Mouse (Mus musculus) stomach, embryonic 15.5 days (tissue): ENCODE measurements at regions not wholly inside any gene's neighbourhood (a gene's known extent, or its start where the extent isn't known, plus 50 kb on each side); places are given as distances from the start of the nearest gene placed in this dataset.

Source experiments
- ATAC-seq: fragments of 200-750 bp; cut with Nextera tagmentation; 2 replicates; pipeline ENCODE4 v1.8.0; 2017; ENCODE audit warnings: low read depth, moderate number of reproducible peaks, moderate TSS enrichment; ENCODE audit not compliant: insufficient read depth, low FRiP score
- H3K27ac ChIP-seq: fragments of 300-500 bp; sonication (generic); 2 replicates; pipeline ENCODE4 v1.5.1; 2015; ENCODE audit warnings: mild to moderate bottlenecking, inconsistent platforms
- H3K27me3 ChIP-seq: fragments of 300-500 bp; sonication (generic); replicated peaks from 2 replicates; pipeline ENCODE4 v1.6.1; 2015; ENCODE audit warnings: inconsistent platforms
- H3K36me3 ChIP-seq: fragments of 300-500 bp; sonication (generic); 2 replicates; pipeline ENCODE4 v1.6.1; 2015; ENCODE audit warnings: inconsistent platforms
- H3K4me1 ChIP-seq: fragments of 300-500 bp; sonication (generic); 2 replicates; pipeline ENCODE4 v1.6.1; 2015; ENCODE audit warnings: inconsistent platforms
- H3K4me2 ChIP-seq: fragments of 300-500 bp; sonication (generic); 2 replicates; pipeline ENCODE4 v1.6.1; 2015; ENCODE audit warnings: mild to moderate bottlenecking, inconsistent platforms
- H3K4me3 ChIP-seq: fragments of 300-500 bp; sonication (generic); replicated peaks from 2 replicates; pipeline ENCODE4 v1.5.1; 2015; ENCODE audit warnings: inconsistent platforms
- H3K9ac ChIP-seq: fragments of 300-500 bp; sonication (generic); 2 replicates; pipeline ENCODE4 v1.6.1; 2015; ENCODE audit warnings: inconsistent platforms
- H3K9me3 ChIP-seq: fragments of 300-500 bp; sonication (generic); 2 replicates; pipeline ENCODE4 v1.6.1; 2016; ENCODE audit warnings: inconsistent platforms
- WGBS: fragments of 180-500 bp; shearing (Covaris S2); methylation state at CpG from one replicate; pipeline ENCODE4 v1.1.7; 2015; 5-methylcytosine and 5-hydroxymethylcytosine counted together

DNA sequence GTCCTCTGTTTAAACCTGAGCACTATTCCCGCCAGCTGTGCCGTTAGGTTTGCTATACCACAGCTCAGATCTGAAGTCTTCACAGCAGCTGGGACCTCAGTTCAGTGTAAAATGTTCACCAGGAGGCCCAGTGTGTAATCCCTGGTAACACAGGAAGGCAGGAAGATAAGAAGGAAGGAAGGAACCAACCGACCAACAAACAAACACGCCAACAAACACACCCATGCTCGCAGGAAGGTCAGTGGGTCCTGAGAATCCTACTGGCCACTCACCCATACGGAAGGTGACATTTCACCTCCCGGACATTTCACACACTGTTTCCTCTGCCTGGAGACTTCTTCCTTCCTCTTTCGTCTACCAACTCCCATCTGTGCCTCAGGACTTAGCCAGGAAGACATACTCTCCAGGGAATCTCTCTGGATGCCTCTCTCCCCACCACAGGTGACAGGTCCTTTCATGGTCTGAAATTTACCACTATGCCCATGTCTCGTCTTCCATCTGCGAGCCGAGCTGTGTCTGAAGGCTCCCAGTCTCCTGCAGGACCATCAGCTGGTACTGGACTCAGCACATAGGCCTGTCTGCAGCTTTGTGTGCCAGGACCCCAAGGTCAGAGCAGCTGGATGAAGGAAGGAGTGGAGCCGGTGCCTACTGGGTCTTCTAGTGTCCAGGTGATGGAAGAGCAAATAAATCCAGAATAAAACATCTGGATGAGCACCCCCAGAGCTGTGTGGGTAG lies 61.1 kb upstream of the Xpa start:
- no peak overlapping the region for H3K4me3 ChIP-seq
- H3K9ac ChIP-seq: no peak overlapping the region
- H3K27ac ChIP-seq: no peak overlapping the region
- H3K36me3 ChIP-seq: no peaks in the 10 kb centered on the region
- H3K4me1 ChIP-seq: no peaks in the 10 kb centered on the region
- H3K9me3 ChIP-seq: no peaks in the 10 kb centered on the region
- 66% methylated on average over 12 of the region's 12 CpGs for WGBS
- no peak for ATAC-seq
- no peaks in the 10 kb centered on the region for H3K27me3 ChIP-seq
- H3K4me2 ChIP-seq: no peak overlapping the region

DNA sequence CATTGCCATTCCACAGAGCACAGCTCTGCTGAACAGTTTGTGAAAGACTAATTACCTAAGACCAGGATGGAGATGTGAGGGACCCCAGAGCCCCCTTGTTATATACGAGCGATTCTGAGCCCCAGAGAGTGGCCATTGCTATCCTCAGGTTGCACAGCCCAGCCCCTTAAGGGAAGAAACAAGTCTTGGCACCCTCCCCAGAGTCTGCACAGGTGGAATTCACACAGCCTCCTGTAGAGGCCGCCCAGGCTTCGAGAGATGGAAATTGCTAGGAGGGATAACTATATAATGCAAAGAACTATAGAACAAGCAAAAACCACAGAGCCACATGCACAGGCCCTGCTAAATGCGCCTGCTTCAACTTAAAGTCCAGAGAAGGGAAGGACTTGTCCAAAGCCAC lies 62.7 kb upstream of the Xpa start:
- no peak overlapping the region for H3K4me3 ChIP-seq
- H3K4me1 ChIP-seq: no peaks in the 10 kb centered on the region
- no peak overlapping the region for H3K4me2 ChIP-seq
- no peaks in the 10 kb centered on the region for H3K27me3 ChIP-seq
- no peaks in the 10 kb centered on the region for H3K9me3 ChIP-seq
- H3K36me3 ChIP-seq: no peaks in the 10 kb centered on the region
- WGBS: 56% methylated on average over 5 of the region's 5 CpGs
- H3K27ac ChIP-seq: no peak overlapping the region
- H3K9ac ChIP-seq: no peak overlapping the region
- no peak; the same call in 1 of the 2 replicates for ATAC-seq

DNA sequence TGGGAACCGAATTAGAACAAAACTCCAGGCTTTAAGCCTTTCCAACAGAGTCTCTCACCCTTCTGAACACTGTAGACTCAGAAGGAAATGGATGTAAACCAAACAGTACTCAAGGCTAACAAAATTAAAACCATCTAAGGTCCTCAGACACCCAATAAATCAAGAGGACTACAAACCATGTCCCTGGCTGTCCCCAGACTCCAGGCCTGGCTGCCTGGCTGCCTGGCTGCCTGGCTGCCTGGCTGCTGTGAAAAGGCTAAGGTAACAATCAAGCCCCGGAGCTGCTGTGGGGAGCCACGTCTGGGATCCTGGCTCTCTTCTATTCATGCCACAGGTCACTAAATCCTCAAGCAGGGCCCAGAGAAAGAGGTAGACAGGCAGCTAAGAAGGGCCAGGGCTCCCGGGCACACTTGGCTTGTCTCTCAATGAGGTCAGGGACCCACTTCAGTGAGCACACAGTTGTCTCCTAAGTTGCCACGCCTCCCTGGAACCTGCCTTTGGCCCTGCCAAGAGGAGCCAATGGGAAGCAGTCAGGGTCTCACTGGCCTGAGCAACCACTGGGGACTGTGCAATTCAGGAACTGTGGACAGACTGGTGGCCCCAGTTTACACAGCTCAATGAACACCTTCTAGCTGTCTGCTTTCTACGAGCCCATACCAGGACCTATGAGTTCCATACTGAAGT lies 72.6 kb upstream of the Xpa start:
- Histone ChIP-seq H3K4me2 (no peak overlapping the region), H3K9ac (no peak overlapping the region), H3K4me1 (no peaks in the 10 kb centered on the region), H3K9me3 (no peaks in the 10 kb centered on the region), H3K27ac (no peak overlapping the region), H3K27me3 (no peaks in the 10 kb centered on the region), H3K4me3 (no peak overlapping the region), H3K36me3 (no peaks in the 10 kb centered on the region)
- ATAC-seq: no peak
- WGBS: 53% methylated on average over 6 of the region's 6 CpGs

DNA sequence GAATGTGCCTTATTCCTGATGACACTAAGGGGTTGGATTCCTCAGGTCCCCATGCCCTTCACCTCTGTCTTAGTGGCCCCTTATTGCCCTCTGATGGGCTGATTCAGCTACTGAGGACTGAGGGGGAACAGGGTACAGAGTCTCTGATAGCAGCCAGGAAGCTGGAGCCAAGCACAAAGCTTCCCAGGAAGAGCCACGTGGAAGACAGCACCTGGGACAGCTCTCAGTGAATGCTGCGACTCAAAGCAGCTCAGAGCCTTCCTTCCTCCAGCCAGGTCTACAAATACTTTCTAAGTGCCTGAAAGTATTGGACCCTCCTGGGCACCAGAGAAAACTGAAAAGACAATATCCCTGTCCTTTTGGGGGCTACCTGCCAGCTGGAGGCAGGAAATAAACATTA lies 72.3 kb upstream of the Foxe1 start:
- no peak for ATAC-seq
- Histone ChIP-seq H3K4me3 (no peak overlapping the region), H3K27me3 (no peaks in the 10 kb centered on the region), H3K36me3 (no peaks in the 10 kb centered on the region), H3K27ac (no peak overlapping the region), H3K9me3 (no peaks in the 10 kb centered on the region), H3K9ac (no peak overlapping the region), H3K4me2 (no peak overlapping the region), H3K4me1 (no peaks in the 10 kb centered on the region)
- WGBS: 0% methylated on average over 2 of the region's 2 CpGs

DNA sequence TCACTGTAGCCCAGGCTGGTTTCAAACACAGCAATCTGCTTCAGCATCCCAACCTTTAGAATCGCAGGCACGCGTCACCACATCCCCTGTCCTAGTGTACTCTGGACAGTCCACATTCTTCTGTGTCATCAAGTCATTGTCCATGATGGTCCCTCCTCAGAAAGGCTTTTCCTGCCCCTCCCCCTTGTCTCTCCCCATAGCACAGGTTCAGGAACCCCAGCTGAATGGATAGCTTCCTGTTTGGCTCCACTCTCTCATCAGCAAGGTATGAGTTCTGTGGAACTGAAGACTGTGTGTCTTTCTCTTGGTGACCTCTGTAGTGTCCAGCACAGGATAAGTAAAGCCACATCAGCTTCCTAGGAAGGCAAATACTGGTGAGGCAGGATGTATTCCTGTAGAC lies 67.6 kb upstream of the Foxe1 start:
- H3K4me3 ChIP-seq: no peak overlapping the region
- no peaks in the 10 kb centered on the region for H3K9me3 ChIP-seq
- H3K36me3 ChIP-seq: no peaks in the 10 kb centered on the region
- no peak overlapping the region for H3K4me2 ChIP-seq
- H3K27me3 ChIP-seq: no peaks in the 10 kb centered on the region
- peak; percentile 22; the same call in 1 of the 2 replicates for ATAC-seq
- 86% methylated on average over 3 of the region's 3 CpGs for WGBS
- H3K9ac ChIP-seq: no peak overlapping the region
- H3K4me1 ChIP-seq: no peaks in the 10 kb centered on the region
- no peak overlapping the region for H3K27ac ChIP-seq

DNA sequence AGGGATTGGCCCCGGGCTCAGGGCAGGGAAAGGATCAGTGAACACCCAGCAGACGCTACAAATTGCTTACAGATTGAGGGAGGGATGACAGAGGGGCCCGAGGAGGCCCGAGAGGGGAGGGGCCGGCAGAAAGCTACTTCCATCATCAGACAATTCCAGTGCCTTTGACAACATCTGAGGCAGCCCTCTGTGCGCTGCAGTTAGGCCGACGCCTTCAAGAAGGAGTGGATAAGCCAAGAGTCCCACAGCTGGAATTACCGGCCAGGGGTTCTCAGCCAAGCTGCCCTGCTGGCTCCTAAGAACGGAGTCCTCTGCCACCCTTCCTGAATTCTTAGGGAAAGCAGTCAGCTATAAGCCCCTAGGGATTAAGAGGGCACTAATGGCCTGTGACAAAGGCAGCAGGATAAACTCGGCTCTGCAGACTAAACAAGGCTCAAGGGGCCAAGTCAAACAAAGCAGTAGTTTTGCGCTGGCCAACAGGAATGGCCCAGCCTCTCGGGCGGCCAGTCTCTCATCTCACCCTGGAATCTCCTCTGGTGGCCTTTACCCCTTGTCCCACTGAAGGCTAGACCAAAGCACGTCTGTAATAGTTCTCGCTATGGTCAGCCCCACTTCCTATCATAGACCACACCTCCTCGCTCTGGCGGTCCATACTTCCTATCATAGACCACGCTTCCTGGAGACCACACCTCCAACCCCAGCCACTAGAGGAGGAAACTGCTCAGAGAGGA lies 66.4 kb upstream of the Foxe1 start:
- no peak; the same call in 1 of the 2 replicates for ATAC-seq
- H3K4me2 ChIP-seq: peak overlapping the region; percentile 24; the same call in 1 of the 2 replicates
- H3K27me3 ChIP-seq: no peaks in the 10 kb centered on the region
- H3K9me3 ChIP-seq: no peaks in the 10 kb centered on the region
- H3K4me1 ChIP-seq: no peaks in the 10 kb centered on the region
- WGBS: 14% methylated on average over 19 of the region's 19 CpGs
- no peak overlapping the region for H3K9ac ChIP-seq
- no peaks in the 10 kb centered on the region for H3K36me3 ChIP-seq
- H3K4me3 ChIP-seq: no peak overlapping the region
- no peak overlapping the region for H3K27ac ChIP-seq

DNA sequence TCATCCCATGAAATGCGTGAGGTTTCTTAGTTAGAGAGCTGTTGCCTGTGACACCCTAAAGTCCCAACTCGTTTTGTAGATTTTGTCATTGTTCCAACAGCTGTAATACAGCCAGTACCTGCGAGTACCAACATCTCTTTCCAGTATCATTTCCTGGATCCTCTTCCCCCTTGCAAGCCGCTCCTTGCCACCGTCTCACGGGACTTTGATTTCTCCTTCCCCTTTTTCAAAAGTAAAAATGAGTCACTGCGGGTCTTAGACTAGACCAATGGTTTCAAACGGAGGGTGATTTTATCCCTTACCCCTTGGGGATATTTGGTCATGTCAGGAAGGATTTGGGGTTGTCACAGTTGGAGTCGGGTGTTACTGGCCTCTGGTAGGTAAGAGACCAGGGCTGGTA lies 56.5 kb upstream of the Foxe1 start:
- no peaks in the 10 kb centered on the region for H3K4me1 ChIP-seq
- H3K9me3 ChIP-seq: no peaks in the 10 kb centered on the region
- H3K4me3 ChIP-seq: no peak overlapping the region
- H3K4me2 ChIP-seq: no peak overlapping the region
- WGBS: 83% methylated on average over 9 of the region's 9 CpGs
- no peak overlapping the region for H3K27ac ChIP-seq
- no peak overlapping the region for H3K9ac ChIP-seq
- ATAC-seq: no peak
- H3K36me3 ChIP-seq: no peaks in the 10 kb centered on the region
- H3K27me3 ChIP-seq: no peaks in the 10 kb centered on the region

DNA sequence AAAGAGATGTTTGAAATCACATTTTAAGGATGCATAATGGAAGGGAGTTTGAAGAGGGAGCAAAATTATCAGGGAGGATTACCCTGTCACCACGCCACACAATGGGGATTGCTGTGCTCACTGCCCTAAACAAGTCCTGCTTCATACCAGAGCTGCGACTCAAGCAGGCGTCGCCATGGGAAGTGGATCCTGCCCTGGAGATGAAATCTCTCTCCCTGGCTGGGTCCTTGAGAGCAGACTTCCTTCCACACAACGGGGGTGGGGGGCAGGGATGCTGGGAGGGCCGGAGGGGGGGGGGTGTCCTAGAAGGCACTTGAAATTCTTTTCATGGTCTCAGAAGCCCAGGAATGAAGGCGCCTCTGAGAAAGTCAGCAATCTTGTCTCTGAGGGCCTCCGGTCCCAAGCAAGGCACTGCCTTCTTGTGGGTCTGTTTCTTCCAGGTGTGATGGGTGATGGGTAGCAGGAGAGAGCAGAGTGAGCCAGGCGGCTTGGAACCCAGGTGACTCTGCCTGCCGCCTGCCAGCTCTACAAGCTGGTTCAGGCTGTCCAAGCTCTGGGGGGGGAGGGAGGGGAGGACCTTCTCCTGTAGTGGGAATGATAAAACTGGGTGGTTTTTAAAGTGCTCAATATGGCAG lies 51.7 kb upstream of the Foxe1 start:
- WGBS: 34% methylated on average over 10 of the region's 10 CpGs
- Histone ChIP-seq H3K4me1 (no peaks in the 10 kb centered on the region), H3K9ac (no peak overlapping the region), H3K4me2 (no peak overlapping the region), H3K27me3 (no peaks in the 10 kb centered on the region), H3K9me3 (no peaks in the 10 kb centered on the region), H3K27ac (no peak overlapping the region; the same call in 1 of the 2 replicates), H3K4me3 (no peak overlapping the region), H3K36me3 (no peaks in the 10 kb centered on the region)
- no peak for ATAC-seq
